Mouse (Mus musculus): ENCODE results near the gene Gm3164. TPM values are rescaled to one million over a fixed set of nuclear protein-coding genes. Genes with fewer than 3 reads are reported as not detected.

Gm3164 gene
- not detected in 2 replicates for polyA plus RNA-seq (2012)

DNA sequence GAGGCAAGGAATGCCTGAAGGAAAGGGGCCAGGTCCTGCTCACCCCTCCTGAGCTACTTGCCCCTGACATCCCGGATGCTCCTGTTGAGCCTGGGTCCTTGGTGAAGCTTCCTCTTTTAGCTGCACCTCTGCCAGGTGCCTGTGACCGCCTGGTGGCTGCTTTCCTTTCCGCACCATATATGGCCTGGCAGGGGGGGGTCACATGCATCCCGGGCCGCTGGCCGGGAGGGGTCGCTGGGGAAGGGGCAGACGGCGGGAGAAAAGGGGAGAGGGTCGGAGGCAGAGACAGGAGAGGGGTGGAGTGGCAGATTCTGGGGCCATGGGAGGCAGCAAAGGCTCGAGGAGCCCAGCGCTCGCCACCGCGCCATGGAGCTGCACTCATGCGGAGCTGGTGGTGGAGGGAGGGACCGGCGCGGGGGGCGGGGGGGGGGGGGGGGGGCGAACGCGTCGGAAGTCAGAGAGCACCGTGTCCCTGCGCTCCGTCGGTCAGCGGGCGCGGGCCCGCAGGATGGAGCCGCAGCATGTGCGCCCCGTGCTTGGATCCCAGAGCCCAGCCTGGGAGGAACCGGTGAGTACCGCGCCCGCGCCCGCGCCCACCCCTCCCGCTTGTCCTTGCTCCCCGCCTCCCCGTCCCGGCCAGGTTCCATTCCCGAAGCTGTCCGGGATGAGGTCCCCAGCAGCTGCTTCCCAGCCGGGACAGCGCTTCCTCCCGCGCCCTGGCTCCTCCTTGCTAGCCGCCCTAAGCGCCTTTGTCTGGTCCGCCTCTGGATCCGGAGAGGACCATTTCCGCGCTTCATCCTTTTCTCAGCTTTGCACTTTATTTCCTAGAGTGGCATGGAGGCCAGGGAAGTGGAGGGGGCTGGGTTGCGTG, at the start of gene Gm3164:
TSS of gene Gm3164 (plus strand) at position 484 of the 871 bp plus-strand sequence.

GRCm38 (mm10) chr14:4397226-4397625, 18.0 kb upstream of the Gm3164 start, which contains the start of gene Gm3159:
Gm3159 (plus strand) TSS chr14:4397526.

DNA sequence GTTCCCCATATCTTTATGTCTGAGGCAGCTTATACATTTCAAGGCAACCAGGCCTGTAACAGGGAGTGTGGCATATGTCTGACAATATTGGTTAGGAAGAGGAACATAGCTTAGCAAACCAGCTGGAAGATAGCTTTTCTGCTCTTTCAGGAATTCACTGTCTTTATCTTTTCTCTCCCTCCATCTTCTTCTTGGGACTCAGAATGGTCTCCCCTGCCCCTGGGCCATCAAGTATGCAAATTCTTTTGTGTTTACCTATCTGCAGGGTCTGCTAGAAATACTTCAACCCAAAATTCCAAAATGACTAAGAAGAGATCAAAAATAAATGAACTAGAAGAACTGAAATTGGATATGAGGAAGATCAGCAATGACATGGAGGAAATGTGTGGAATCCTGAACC, 15.4 kb downstream of the Gm3164 start, which contains the start of gene Gm3173:
TSS of gene Gm3173 (plus strand) at position 301 of the 400 bp plus-strand sequence.

DNA sequence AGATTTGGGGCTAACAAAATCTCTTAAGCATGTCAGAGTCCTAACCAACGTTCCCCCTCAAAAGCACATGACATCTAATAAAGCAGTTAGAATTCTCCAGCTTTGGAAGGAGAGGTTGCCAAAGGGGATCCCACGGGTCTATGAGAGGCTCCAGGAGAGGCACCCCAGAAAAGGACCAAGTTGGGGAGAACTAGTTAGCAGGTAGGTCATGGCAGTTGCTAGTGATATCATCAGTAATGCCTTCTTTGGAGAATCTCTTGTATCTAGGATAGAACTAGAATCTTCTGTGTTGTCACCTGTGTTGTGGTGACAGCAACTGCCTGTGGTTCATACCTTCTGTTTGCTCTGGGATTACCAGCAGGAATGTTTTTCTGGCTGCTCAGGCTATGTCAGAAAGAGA, 66.2 kb downstream of the Gm3164 start, which contains the start of gene Gm3182:
TSS of gene Gm3182 (plus strand) at position 301 of the 400 bp plus-strand sequence.

Other genes with a start within 250 kb of the Gm3164 start
- not detected in 2 replicates for gene Gm2974, start 232.9 kb upstream of the Gm3164 start, polyA plus RNA-seq (2012)
- gene Gm3138, start 165.8 kb upstream of the Gm3164 start, polyA plus RNA-seq (2012) = not detected in 2 replicates
- gene Gm3149, start 98.2 kb upstream of the Gm3164 start, polyA plus RNA-seq (2012) = not detected in 2 replicates
- not detected in 2 replicates for gene 2610042L04Rik, start 80.7 kb upstream of the Gm3164 start, polyA plus RNA-seq (2012)
- gene Gm3159, start 17.9 kb upstream of the Gm3164 start, polyA plus RNA-seq (2012) = not detected in 2 replicates
- gene Gm3173, start 15.5 kb downstream of the Gm3164 start, polyA plus RNA-seq (2012) = not detected in 2 replicates
- gene Gm3182, start 66.3 kb downstream of the Gm3164 start, polyA plus RNA-seq (2012) = not detected in 2 replicates
- gene Gm3047, start 140.0 kb downstream of the Gm3164 start, polyA plus RNA-seq (2012) = not detected in 2 replicates
- gene Gm8159, start 216.9 kb downstream of the Gm3164 start, polyA plus RNA-seq (2012) = not detected in 2 replicates
- gene Gm3239, start 248.7 kb downstream of the Gm3164 start, polyA plus RNA-seq (2012) = not detected in 2 replicates

Data from megakaryocyte-erythroid progenitor cell, adult 5 weeks (primary cell).